Mouse (Mus musculus): Measurements from ENCODE around the gene Capn10.

DNA sequence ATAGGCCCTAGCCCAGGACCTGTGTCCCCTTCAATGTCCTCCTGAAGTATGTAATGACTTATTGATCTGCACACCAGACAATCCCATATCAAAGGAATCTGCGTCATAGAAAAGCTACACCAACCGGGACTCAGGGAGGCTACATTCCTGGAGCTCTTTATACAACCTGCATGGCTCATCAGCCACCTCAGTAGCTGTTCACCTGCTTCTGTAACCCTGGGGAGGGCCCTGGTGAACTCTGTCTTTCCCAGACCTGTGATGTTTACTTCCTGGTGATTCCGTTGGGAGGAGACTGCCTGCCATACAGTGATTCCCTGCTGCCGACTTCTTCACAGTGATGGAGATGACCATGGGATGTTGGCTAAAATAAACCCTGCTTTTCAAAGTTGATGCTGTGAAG is 54.7 kb downstream of the Capn10 start:
- no peak for TF ChIP-seq POLR2A (IDR thresholded peaks at IDR 0.05; ENCODE audit: control insufficient read depth in 1 of 2, insufficient read depth in 1 of 2, low read depth in 1 of 2, low read length in 2 of 2, poor library complexity in 1 of 2)
- no peak for TF ChIP-seq MAX (IDR thresholded peaks at IDR 0.05; ENCODE audit: low read length)
- no peak for TF ChIP-seq MYC (IDR thresholded peaks at IDR 0.05; ENCODE audit: low read depth, low read length)
- TF ChIP-seq CTCF (IDR thresholded peaks at IDR 0.05 in 2 of 3, conservative IDR thresholded peaks at IDR 0.05 in 1 of 3; ENCODE audit: control insufficient read depth in 1 of 3, insufficient read depth in 1 of 3, low read depth in 2 of 3, low read length in 3 of 3, poor library complexity in 1 of 3, severe bottlenecking in 1 of 3): no peak

Measured in MEL (cell line).